Mouse (Mus musculus) urinary bladder, postnatal 4 days (tissue): ENCODE data around the gene Mc3r.

Experiments used
- DNase-seq, 2 experiments: peaks; one replicate each; pipeline ENCODE4 v3.0.0; 2021 to 2022; ENCODE audit warnings: low spot score in 2 of 2

The Mc3r gene

DNA sequence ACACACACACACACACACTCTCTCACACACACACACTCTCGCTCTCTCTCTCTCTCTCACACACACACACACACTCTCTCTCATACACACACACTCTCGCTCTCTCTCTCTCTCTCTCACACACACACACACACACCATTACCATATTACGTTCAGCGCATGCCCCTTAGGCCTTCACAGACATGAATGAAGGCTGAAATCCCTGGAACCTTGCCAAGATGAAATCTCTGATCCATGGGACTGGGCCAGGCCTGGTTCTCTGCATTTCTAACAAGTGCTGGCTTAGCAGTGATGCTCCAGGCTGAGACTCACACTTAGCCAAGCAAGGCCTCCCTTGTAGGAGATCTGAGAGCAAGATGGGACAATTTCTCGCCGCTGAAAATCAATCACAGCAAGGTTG is 8.1 kb downstream of the Mc3r start:
- no peak for DNase-seq

DNA sequence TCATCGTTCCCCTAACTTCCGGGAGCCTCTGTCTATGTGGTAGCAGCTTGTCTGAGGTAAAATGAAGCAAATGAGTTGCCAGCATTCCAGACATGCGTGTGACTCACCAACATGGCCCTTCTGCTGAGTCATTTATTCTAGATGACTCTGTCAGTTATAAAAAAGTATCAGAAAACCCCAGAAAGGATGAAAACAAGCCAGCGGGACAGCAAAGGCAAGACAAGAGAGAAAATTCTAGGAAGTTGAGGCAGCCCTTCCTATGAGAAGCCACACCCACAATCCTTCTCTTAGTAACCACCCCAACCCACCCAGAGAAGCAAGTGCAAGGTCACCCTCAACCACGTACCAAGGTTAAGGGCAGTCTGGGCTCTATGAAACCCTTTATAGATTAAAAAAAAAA is 8.7 kb downstream of the Mc3r start:
- no peak for DNase-seq

DNA sequence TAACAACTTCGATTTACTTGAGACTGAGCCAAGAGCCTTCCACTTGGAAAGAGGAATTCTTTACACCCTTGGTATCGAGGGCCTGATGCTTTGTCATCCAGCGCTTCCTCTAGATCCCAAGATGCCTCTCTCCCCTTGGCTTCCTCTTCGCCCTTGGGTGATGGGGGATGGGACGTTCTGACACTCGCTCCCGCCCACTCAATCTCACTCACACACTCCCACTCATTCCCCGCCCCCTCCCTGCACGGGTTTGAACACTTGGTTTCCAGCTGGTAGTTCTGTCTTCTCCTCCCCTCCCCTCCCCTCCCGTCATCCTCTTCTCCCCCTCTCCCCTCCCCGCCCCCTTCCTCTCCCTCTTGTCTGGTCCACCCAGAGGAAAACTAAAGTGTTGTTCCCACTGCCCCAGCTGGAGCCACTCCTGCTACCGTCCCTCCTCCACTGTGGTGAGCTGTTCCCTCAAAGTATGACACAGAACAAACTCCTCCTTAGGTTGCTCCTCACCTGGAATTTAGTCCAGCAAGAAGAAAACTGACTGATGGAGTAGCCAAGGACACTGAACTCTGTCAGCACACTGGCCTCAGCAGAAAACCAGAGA is 9.3 kb downstream of the Mc3r start:
- no peak for DNase-seq

DNA sequence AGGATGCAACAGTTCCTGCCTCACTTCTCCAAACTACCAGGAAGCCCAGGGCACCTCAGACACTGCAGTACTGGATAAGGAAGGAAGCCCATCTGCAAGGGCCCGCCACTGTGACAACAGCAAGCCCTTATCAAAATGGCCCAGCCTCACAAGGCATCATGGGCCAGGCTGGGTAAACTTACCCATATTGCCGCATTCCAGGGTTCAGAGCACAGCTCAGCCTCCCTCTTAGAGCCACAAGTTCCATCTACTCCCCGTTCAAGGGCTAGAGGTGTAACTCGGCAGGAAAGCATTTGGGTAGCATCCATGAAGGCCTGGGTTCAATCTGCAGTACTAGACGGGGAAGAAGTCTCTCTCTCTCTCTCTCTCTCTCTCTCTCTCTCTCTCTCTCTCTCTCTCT is 11.8 kb downstream of the Mc3r start:
- DNase-seq = no peak

DNA sequence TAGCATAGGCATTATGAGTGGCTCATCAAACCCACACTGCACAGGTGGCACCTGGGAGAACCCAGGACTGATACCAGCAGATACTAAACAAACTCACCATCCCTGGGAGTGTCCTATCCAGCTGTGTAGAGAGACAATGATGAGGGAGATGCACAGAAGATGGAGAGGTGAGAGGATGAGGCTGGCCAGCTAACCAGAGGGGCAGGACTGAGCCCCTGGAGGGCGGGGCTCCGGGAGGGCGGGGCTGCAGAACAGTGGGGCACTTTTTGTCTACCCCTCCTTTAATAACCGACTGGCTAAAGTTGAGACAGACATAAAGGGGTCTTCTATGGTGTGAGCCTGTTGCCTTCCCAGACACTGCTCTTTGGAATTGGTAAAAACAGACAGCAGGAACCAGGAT is 13.1 kb downstream of the Mc3r start:
- no peak for DNase-seq

DNA sequence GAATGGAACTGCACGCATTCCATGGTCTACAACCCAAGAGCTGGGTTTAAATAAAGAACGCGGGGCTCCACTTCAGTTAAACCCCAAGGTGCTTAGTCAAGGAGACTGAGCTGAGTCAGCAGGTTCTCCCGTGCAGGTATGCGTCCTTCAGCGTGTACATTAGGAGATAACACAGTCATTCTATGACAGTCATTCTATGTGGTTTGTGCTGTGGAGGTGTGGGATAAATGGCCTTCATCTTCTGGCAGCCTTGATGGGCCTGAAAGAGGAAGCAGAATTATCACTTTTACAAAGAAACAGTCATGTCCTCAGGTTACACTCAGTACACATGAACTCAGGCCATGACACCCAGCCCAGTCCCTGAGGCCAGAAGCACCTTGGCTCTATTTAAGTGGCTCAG is 14.9 kb downstream of the Mc3r start:
- DNase-seq = no peak

DNA sequence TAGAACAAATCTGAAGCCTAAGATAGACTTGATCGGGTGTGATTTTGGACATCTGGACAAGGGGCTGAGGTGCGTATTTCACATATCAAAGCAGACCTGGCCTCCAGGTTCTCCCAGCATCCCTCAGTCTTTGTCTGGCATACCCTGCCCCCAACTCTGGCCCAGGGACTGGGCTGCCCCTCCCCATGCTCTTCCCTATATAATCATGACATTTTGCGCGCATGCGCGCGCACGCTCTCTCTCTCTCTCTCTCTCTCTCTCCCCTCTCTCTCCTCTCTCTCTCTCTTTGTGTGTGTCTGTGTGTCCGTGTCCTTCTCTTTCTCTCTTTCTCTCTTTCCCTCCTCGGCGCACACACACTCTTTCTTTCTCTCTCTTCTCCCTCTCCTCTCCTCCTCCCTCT is 21.6 kb downstream of the Mc3r start:
- no peak for DNase-seq

DNA sequence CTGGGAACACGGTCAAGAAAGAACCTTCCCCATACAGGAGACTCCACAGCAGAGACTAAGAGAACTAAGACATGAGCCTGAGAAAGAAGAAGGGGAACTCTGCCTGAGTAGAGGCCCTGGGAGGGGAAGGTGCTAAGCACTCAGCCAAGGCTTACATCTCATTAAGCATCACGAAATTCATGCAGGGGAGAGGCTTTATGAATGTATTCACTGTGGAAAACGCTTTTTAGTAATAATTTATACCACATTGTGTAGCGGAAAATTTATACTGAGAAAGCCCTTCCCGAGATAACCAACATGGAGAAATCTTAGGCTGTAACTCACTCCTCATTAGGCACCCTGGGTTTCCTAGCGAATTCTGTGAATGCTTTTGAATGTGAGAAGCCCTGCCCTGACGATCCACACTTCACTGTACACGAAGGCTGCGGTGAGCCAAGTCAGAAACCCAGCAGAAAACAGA is 22.2 kb downstream of the Mc3r start:
- no peak for DNase-seq

DNA sequence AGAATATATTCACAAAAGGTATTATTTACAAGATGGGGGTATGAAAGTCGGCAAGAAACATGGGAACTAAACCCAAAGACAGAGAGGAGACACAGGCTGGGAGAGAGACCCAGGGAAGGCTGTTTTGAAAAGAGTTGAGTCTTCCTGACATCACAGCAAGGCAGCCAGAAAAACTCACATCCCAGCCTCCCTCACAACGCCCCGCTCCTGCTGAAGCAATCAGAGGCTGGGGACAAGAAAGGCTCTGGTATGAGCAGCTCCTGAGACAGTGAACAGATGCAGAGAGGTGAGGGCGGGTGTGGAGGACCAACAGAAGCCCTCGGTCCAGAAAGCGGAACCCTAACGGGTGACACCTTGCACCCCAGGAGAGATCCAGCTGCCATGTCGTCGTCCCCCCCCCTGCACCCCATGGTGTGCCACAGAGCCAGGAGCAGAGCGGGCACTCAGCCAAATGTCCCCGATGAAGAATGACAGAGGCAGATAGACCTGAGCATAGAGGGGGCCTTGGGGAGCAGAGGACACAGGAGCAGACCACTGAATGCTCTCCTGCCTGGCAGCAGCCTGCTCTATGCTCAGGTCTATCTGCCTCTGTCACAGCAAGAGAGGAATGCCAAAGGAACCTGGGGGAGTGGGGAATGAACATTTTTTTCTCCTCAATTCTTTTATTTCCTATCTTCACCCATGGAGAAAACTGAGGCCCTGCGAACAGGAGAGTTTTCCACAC is 22.8 kb downstream of the Mc3r start:
- no peak for DNase-seq

DNA sequence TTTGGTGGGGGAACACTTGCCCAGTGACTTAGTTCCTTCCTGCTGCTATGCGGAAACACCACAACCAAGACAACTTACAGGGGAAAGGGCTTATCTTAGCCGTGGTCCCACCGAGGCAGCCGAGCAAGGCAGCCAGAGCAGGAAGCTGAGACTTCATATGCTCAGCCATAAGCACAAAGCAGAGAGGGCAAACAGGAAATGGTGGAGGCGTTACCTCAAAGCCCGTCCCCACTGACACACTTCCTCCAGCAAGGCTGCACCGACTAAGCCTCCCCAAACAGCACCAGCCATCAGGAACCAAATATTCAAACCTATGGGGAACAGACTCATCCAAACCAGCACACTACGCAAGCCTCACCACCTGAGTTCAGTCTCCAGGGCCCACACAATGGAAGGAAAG is 26.4 kb downstream of the Mc3r start:
- no peak for DNase-seq

DNA sequence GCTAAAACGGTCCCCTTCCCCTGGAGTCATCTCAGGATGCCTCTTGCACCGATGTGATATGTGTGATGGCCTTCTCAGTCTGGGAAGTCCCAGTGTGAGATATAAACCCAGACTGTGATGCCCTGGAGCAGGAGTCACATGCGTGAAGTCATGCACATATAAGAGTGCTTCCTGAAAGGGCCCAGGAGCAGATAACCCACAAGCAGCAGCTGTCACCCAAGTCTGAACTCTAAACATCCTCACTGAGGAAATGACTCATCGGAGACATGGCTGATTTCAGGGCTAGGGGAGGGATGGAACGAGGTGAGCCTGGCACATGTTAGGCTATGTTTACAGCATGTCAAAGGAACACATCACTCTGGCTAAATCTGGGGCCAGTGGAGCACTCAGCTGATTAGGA is 27.9 kb downstream of the Mc3r start:
- DNase-seq = no peak

DNA sequence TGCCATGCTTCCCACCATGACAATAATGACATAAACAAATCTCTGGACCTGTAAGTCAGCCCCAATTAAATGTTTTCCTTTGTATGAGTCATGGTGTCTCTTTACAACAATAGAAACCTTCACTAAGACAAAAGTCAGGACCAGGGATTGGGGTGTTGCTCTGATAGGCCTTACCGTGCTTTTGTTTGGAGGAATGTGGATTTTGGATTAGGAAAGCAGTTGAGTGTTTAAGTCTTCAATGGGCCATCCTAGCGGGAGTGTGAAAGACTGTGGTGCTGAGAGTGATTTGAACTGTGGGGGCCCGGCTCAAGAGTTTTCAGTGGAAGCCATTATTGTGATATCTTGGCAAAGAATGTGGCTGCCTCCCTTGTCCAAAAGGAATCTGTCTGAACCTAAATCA is 30.7 kb downstream of the Mc3r start:
- no peak for DNase-seq

DNA sequence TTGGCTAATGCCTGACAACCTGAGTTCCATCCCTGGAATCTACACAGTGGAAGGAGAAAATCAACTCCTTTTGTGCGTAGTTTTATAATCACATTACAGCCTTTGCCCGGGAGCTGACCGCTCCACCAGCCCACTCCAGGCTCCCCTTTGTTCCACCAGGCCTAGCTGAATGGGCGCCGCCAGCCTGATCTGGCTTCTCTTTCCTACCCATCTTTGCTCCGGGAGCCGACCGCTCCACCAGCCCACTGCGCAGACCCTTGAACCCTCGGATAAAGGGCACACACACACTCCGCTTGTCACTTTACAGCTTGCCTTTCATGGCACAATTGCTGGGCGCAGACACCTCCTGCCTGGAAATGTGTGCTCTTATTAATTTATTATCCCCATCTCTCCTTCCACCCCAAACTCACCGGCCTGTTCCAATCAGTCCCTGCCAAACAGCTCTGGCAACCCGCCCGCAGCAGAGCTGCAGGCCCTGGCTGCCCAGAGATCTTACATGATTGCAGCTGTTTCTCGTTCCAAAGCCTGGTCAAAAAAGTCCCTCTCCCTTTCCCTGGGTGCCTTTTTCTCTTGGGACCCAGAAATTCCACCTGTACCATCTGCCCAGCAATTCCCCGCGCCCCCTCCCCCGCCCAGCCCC is 33.9 kb downstream of the Mc3r start:
- peak; percentile 19 to 62 for DNase-seq

DNA sequence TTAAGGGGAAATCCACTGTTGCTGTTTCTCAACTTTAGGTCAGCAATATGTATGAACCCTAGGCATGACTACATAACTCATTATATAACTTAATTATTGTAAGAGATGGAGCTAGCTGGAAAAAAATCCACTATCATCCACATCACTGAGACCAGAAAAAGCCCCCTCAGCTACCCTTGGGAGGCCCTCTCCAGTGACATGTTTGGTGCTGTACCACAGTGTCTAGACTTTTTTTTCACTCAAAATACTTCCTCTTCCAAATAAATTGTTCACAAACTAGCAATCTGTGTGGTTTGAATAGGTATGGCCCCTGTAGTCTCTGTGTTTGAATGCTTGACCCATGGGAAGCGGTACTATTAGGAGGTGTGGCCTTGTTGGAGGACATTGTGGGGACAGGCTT is 39.4 kb downstream of the Mc3r start:
- DNase-seq = no peak

DNA sequence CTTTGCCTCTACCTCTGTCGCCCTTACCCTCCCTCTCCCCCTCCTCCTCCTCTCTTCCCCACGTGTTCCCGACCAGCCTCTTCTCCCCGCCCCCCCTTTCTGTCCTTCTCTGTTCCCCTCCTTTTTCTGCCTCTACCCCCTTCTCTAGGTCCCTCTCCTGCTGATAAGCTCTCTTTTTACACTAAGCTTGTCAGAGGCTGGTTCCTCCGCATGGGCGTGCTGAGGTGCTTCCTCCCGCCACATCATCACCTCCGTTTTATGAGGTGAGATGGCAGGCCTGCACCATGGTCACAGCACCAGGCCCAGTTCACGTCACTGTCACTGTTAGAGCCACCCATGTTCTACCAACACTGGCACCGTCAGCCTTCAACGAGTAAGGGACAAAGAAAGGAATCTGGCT is 40.7 kb downstream of the Mc3r start:
- no peak for DNase-seq

DNA sequence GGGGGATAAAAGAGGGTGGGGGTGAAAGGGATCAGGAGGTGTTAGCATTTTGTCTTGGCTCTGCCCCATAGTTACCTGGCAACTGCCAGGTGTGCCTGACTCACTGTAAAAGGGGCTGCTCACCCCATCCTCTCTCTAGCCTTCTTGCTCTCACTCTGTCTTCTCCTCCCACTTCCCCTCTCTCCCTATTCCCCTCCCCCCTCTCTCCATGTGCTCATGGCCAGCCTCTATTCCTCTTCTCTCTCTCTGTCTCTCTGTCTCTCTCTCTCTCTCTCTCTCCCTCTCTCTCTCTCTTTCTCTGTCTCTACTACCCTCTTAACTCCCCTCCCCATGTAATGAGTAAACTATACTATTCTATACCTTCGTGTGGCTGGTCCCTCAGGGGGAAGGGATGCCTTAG is 41.3 kb downstream of the Mc3r start:
- no peak for DNase-seq

DNA sequence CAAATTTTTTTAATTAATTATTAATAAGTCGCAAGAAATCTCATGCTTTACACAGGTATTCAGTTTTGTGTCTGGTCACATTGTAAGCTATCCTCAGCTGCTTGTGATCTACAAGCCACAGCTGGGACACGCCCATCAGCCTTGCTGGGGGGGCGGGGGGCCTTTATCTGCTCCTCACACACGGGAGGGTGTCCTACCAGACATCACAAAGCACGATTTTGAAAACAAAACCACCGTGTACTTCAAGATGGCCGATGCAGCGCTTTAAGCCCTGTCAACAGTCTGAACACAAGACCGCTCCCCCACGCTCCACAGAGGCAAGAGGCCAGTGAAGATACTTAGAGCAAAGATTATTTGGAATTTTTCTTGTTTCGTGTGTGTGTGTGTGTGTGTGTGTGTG is 42.2 kb downstream of the Mc3r start:
- DNase-seq = no peak

DNA sequence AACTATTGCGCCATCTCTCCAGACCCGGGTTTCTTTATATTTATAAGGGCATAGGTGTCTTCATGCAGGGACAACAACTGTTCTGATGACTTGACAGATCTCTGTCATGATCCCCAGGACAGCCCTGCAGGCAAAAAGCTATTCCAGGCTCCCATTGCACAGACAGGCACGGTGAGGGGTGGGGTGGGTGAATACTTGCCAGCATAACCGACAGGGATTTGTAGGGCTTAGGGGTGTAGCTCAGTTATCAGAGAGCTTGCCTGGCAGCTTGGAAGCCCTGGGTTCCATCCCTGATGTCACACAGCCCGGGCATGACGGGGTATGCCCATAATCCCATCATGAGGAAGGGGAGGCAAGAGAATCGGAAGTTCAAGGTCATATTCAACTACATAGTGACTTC is 42.7 kb downstream of the Mc3r start:
- DNase-seq = no peak

DNA sequence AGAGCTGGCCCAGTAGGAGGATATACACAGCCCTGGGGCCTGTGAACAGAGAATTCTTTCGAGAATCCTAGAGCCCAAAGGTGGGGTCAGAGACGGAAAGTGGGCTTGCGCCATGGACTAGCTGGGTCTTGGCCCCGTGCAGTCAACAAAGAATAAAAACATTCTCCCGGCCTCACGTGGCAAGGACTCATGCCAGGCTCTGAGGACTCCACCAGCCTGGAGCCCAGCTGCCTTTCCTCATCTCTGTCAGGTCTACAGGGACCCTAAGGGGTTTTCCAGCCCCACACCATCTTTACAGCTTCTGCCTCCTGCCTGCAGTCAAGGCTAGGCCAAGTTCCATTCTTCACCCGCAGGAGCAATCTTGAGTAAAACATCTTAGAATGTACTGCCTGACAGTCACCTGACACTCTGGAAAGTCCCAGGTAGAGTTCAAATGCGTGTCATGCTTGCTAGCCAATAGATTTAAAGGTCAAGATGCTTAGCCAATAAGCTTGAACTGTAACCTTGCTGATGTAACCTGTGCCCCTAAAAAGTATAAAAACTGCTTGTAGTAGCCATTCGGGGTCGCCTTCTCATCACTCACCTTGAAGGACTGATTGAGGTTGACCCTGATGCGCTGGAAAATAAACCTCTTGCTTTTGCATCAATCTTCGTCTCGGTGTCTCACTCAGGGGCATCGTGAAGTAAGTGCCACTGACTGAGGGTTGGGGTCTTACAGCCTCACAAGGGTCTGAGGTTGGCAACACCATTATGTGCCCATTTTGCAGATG is 43.6 kb downstream of the Mc3r start:
- no peak for DNase-seq

DNA sequence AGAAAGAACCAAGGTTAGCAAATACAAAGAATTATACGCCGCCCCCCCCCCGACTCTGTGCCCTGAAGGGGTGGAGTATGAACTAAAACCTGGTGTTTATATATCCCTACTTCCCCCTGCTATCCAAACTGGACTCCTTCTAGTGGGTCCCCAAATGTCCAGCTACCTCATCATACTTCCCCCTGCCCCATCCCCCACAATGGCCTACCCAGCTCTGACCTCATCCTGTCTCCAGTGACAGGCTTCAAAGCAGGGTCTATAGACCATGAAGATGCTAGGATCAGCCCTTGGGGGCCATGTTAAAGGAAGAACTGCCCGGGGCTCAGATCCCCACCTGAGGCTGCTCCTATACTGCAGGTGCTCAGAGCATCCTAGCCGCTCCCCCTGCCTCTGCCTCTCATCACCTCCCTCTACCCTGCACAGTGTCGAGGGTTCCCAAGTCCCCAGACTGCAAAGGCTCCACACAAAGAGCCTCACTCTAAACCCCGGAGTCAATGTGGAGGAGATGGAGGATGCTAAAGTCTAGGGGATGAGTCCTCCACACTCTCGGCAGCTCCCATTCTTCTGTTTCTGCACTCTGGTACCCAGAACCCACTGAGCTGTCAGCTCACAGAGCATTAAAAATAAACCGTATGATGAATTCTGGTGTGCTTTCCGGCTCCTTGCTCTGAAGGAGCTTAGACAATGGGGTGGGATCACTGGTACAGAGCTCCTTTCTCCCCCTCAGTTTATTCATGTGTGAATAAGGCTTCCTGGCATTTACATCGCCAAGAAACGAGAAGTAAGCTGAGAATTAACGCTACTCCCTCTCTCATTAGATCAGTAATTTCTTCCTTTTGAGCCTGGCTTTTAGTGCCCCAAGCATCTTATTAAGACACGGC is 44.5 kb downstream of the Mc3r start:
- DNase-seq = no peak

DNA sequence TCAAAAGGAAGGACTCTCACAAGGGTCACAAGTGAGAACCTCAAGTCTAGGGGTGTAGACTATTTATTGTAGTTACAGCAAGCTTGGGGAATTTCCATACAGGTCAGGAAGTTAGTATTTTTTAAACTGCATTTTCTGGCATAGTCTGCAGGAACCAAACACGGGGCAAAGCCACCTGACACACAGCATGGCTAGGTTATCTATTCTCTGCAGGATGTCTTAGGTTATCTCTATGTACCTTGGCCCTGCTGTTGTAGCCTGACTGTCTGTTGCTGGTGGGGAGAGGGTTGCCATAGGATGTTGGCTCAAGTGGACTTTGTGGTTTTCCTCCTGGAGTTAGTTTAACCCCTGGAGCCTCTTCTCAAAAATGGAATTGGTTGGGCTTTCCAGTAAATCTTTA is 49.8 kb downstream of the Mc3r start:
- no peak for DNase-seq

DNA sequence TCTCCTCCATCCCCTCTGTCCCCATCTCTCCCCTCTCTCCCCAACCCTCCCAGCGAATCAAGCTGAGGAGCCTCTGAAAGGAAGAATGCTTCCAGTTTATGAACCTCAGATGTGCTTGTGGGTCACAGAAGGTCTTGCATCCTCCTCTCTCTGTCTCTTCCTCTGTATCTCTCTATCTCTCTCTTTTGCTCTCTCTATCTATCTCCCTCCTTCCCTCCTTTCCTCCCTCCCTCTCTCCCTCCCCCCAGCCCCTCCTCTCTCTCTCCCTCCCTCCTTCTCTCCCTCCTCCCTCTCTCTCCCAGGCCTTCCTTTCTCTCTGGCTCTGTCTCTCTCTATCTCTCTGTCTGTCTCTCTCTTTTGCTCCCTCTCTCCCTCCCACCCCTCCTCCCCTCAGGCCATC is 50.2 kb downstream of the Mc3r start:
- DNase-seq = no peak
